Mouse (Mus musculus) lung, postnatal 0 days (tissue): ENCODE results near the gene Hunk. TPM values are rescaled to one million over a fixed set of nuclear protein-coding genes. Genes with fewer than 3 reads are reported as not detected.

ENCODE experiments used
- ATAC-seq: fragments of 200-750 bp; cut with Nextera tagmentation; 2 replicates; pipeline ENCODE4 v1.8.0; 2017; ENCODE audit warnings: moderate library complexity
- DNase-seq: peaks from one replicate; pipeline ENCODE4 v3.0.0-alpha.2; 2016; ENCODE audit warnings: low spot score
- H3K27ac ChIP-seq: fragments of 300-500 bp; sonication (generic); 2 replicates; pipeline ENCODE4 v1.5.1; 2014; ENCODE audit warnings: antibody characterized with exemption, mild to moderate bottlenecking, low read length, mixed read lengths
- H3K27me3 ChIP-seq: fragments of 300-500 bp; sonication (generic); replicated peaks from 2 replicates; pipeline ENCODE4 v1.6.1; 2014; ENCODE audit warnings: low read length, mixed read lengths; ENCODE audit not compliant: insufficient read depth
- H3K36me3 ChIP-seq: fragments of 300-500 bp; sonication (generic); 2 replicates; pipeline ENCODE4 v1.6.1; 2014; ENCODE audit warnings: low read length, mixed read lengths; ENCODE audit not compliant: insufficient read depth
- H3K4me1 ChIP-seq: fragments of 300-500 bp; sonication (generic); 2 replicates; pipeline ENCODE4 v1.6.1; 2014; ENCODE audit warnings: antibody characterized with exemption, low read depth, low read length, mixed read lengths; ENCODE audit not compliant: insufficient read depth
- H3K4me2 ChIP-seq: fragments of 300-500 bp; sonication (generic); replicated peaks from 2 replicates; pipeline ENCODE4 v1.6.1; 2014; ENCODE audit warnings: low read depth, mild to moderate bottlenecking, low read length, moderate library complexity, mixed read lengths
- H3K4me3 ChIP-seq: fragments of 300-500 bp; sonication (generic); 2 replicates; pipeline ENCODE4 v1.5.1; 2014; ENCODE audit warnings: low read depth, low read length
- H3K9ac ChIP-seq: fragments of 300-500 bp; sonication (generic); replicated peaks from 2 replicates; pipeline ENCODE4 v1.6.1; 2014; ENCODE audit warnings: low read depth, mild to moderate bottlenecking
- H3K9me3 ChIP-seq: fragments of 300-500 bp; sonication (generic); 2 replicates; pipeline ENCODE4 v1.6.1; 2016; ENCODE audit warnings: low read length, mixed read lengths
- CTCF ChIP-seq: IDR thresholded peaks from 2 replicates; pipeline ENCODE4 v1.5.1; 2016; ENCODE audit warnings: antibody characterized with exemption, mild to moderate bottlenecking
- EP300 ChIP-seq: IDR thresholded peaks from 2 replicates; pipeline ENCODE4 v1.6.1; 2016; ENCODE audit warnings: antibody characterized with exemption, mild to moderate bottlenecking, control low read depth
- WGBS: fragments of 180-500 bp; shearing (Covaris S2); extraction: QIAGEN DNeasy Blood & Tissue Kit; methylation state at CpG from one replicate; pipeline ENCODE4 v1.1.7; 2014; 5-methylcytosine and 5-hydroxymethylcytosine counted together
- polyA plus RNA-seq: library from polyadenylated mRNA; unstranded; fragments of >200 nt; fragmentation: Nextera tagmentation; extraction: Ambion mirVana; gene quantifications from 2 replicates; pipeline ENCODE4 v1.2.1, GENCODE M21; 2015

Gene Hunk
- polyA plus RNA-seq, 1 experiment from 2014 or later: 6.4 TPM

GRCm38 (mm10) chr16:90523373-90523772, 137.6 kb downstream of the Hunk start:
- no peaks in the 10 kb centered on the region for H3K36me3 ChIP-seq
- no peak overlapping the region for H3K27ac ChIP-seq
- TF ChIP-seq CTCF: no peak
- TF ChIP-seq EP300: no peak
- H3K4me1 ChIP-seq: no peaks in the 10 kb centered on the region; the same call in 1 of the 2 replicates
- no peak overlapping the region for H3K4me2 ChIP-seq
- H3K9ac ChIP-seq: no peak overlapping the region
- no peaks in the 10 kb centered on the region for H3K27me3 ChIP-seq
- H3K4me3 ChIP-seq: no peak overlapping the region
- 26% methylated on average over 6 of the region's 6 CpGs for WGBS
- ATAC-seq: no peak
- DNase-seq: no peak
- H3K9me3 ChIP-seq: no peaks in the 10 kb centered on the region

DNA sequence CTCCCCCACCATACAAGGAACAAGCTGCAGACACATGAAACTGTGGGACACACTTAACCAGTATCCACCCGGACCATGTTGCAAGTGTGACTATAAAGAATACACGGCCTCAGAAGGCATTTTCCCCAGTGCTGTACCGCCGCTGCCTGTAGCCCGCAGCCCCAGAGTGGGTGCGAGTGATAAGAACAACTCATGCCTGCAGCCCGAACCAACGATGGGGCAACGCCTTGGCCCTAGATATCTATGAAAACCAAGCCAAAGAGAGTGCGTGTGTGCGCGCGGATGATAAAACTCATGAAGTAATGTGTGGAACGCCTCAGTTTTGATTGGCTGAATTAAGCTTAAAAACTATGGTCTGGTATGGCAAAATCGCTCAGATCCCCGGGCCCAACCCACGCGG, 138.1 kb downstream of the Hunk start:
- 80% methylated on average over 18 of the region's 18 CpGs for WGBS
- H3K9ac ChIP-seq: no peak overlapping the region
- DNase-seq (no peak), ATAC-seq (no peak)
- H3K9me3 ChIP-seq: no peaks in the 10 kb centered on the region
- TF ChIP-seq CTCF (no peak), EP300 (no peak)
- no peaks in the 10 kb centered on the region for H3K36me3 ChIP-seq
- H3K4me3 ChIP-seq: no peak overlapping the region
- H3K4me1 ChIP-seq: no peaks in the 10 kb centered on the region; the same call in 1 of the 2 replicates
- H3K27me3 ChIP-seq: no peaks in the 10 kb centered on the region
- no peak overlapping the region for H3K4me2 ChIP-seq
- H3K27ac ChIP-seq: no peak overlapping the region

DNA sequence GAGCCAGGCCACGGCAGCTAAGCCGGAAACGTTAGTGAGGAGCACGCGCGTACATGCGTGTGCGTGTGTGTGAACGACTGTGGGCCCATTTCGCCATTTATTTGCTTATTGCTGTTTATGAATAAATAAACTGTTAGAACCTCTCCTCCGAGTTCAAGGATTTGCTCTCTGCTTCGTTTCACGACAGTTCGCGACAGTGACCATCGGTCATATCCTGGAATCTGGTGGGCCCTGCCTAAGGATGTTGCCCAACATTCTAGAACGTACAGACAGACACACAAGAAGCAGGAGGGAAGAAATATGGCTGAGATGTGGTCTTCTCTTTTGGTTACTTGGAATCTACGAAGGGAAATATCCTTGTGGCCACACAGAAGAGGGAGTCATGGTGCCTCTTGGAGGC, 138.6 kb downstream of the Hunk start:
- Histone ChIP-seq H3K9me3 (no peaks in the 10 kb centered on the region), H3K4me2 (no peak overlapping the region), H3K4me3 (no peak overlapping the region), H3K9ac (no peak overlapping the region), H3K27ac (no peak overlapping the region), H3K36me3 (no peaks in the 10 kb centered on the region), H3K4me1 (no peaks in the 10 kb centered on the region; the same call in 1 of the 2 replicates), H3K27me3 (no peaks in the 10 kb centered on the region)
- ATAC-seq (no peak), DNase-seq (no peak)
- TF ChIP-seq CTCF: no peak
- no peak for TF ChIP-seq EP300
- 95% methylated on average over 18 of the region's 18 CpGs for WGBS

GRCm38 (mm10) chr16:90533119-90533673, 147.4 kb downstream of the Hunk start:
- ATAC-seq (peak; percentile 40), DNase-seq (peak; percentile 49)
- Histone ChIP-seq H3K4me1 (0 out of 2 replicates have a peak, but pooled peaks cover 5% of the 10 kb centered on the region), H3K27ac (no peak overlapping the region), H3K4me3 (no peak overlapping the region), H3K9me3 (no peaks in the 10 kb centered on the region), H3K9ac (no peak overlapping the region), H3K27me3 (no peaks in the 10 kb centered on the region), H3K36me3 (no peaks in the 10 kb centered on the region), H3K4me2 (no peak overlapping the region)
- WGBS: 61% methylated on average over 10 of the region's 10 CpGs
- TF ChIP-seq EP300 (no peak), CTCF (no peak)

DNA sequence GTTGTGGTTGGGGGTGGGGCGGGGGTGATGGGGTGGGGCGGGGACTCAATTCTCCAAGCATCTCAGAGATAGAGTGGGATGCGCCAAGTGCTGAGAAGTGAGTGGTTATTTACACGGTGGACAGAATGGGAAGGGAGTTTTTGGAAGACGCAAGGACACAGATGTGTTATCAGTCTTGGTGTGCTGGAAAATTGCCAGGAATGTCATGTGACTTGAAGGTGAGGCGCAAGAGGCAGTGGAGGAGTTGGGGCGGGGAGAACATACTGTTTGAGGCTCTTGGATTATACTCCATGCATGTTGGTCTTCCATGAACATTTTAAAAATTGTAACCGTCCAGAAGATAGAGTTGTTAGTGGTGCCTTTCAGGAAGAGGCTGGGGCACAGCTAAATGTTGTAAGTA, 148.8 kb downstream of the Hunk start:
- H3K9ac ChIP-seq: no peak overlapping the region
- no peaks in the 10 kb centered on the region for H3K36me3 ChIP-seq
- H3K4me2 ChIP-seq: no peak overlapping the region
- no peak for DNase-seq
- no peak for ATAC-seq
- H3K4me1 ChIP-seq: 0 out of 2 replicates have a peak, but pooled peaks cover 5% of the 10 kb centered on the region
- TF ChIP-seq CTCF: no peak
- TF ChIP-seq EP300: no peak
- H3K27ac ChIP-seq: no peak overlapping the region
- H3K4me3 ChIP-seq: no peak overlapping the region
- 51% methylated on average over 8 of the region's 8 CpGs for WGBS
- no peaks in the 10 kb centered on the region for H3K9me3 ChIP-seq
- H3K27me3 ChIP-seq: no peaks in the 10 kb centered on the region

DNA sequence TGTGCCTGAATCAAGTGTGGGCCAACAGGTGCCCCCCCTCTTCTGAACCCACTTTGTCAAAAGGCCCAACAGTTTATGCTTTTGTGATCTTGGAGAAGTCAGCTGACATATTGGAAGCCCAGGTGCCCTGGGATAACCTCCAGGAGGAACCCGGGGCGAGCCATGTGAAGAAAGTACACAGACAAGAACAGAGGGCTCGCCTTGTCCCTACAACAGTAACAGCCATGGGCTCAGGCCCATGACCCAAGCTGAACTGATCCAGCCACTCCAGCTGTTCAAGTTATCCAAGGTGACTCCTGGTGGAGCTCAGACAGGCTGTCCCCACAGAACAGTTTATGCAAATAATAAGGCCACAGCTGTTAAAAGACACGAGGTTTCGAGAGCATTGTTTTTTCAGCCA, 153.1 kb downstream of the Hunk start:
- TF ChIP-seq EP300 (no peak), CTCF (no peak)
- WGBS: 52% methylated on average over 5 of the region's 5 CpGs
- H3K4me2 ChIP-seq: no peak overlapping the region
- H3K27ac ChIP-seq: no peak overlapping the region
- DNase-seq: peak; percentile 46
- H3K9me3 ChIP-seq: no peaks in the 10 kb centered on the region
- H3K9ac ChIP-seq: no peak overlapping the region
- ATAC-seq: peak; percentile 34; the same call in 1 of the 2 replicates
- no peak overlapping the region for H3K4me3 ChIP-seq
- H3K36me3 ChIP-seq: no peaks in the 10 kb centered on the region
- H3K27me3 ChIP-seq: no peaks in the 10 kb centered on the region
- no peaks in the 10 kb centered on the region for H3K4me1 ChIP-seq

- ATAC-seq (no peak), DNase-seq (no peak)
- Histone ChIP-seq H3K9me3 (no peaks in the 10 kb centered on the region), H3K27me3 (no peaks in the 10 kb centered on the region), H3K4me1 (no peaks in the 10 kb centered on the region), H3K4me3 (no peak overlapping the region), H3K36me3 (no peaks in the 10 kb centered on the region), H3K9ac (no peak overlapping the region), H3K27ac (no peak overlapping the region), H3K4me2 (no peak overlapping the region)
- TF ChIP-seq CTCF (no peak), EP300 (no peak)
- WGBS: 71% methylated on average over 2 of the region's 2 CpGs
These were observed 155.4 kb downstream of the Hunk start for GRCm38 (mm10) chr16:90541191-90541590.
